Mouse (Mus musculus) telencephalon, adult 2 months (tissue): ENCODE measurements around the gene Lpcat3.

Experiments
- DNase-seq: peaks from one replicate; pipeline ENCODE4 v3.0.0-alpha.2; 2011; ENCODE audit warnings: low read depth, low spot score

The Lpcat3 gene

GRCm38 (mm10) chr6:124703789-124704188 is 41.0 kb downstream of the Lpcat3 start:
- DNase-seq: no peak

GRCm38 (mm10) chr6:124704417-124704816 is 41.6 kb downstream of the Lpcat3 start:
- DNase-seq: no peak

GRCm38 (mm10) chr6:124706061-124706627 is 43.3 kb downstream of the Lpcat3 start:
- no peak for DNase-seq

GRCm38 (mm10) chr6:124708289-124708889 is 45.6 kb downstream of the Lpcat3 start:
- no peak for DNase-seq

GRCm38 (mm10) chr6:124711824-124712782 is 49.3 kb downstream of the Lpcat3 start, which contains the start of the genes Emg1 and Phb2:
Gene Emg1 (minus strand): TSS chr6:124712178.
Gene Phb2 (plus strand): TSS chr6:124712336.
- peak; percentile 98 for DNase-seq

GRCm38 (mm10) chr6:124712918-124713317 is 50.1 kb downstream of the Lpcat3 start:
- DNase-seq: no peak

GRCm38 (mm10) chr6:124716864-124717490 is 54.1 kb downstream of the Lpcat3 start:
- no peak for DNase-seq

GRCm38 (mm10) chr6:124717968-124718367 is 55.1 kb downstream of the Lpcat3 start:
- DNase-seq: no peak

GRCm38 (mm10) chr6:124718703-124719102 is 55.9 kb downstream of the Lpcat3 start:
- DNase-seq: no peak

GRCm38 (mm10) chr6:124719354-124719978 is 56.6 kb downstream of the Lpcat3 start:
- no peak for DNase-seq

- DNase-seq: no peak
Measured at GRCm38 (mm10) chr6:124720904-124721303, 58.1 kb downstream of the Lpcat3 start.

- no peak for DNase-seq
Measured at GRCm38 (mm10) chr6:124722876-124723473, 60.1 kb downstream of the Lpcat3 start.

GRCm38 (mm10) chr6:124723541-124723940 is 60.7 kb downstream of the Lpcat3 start:
- DNase-seq: no peak

- DNase-seq: no peak
Measured at GRCm38 (mm10) chr6:124724472-124724871, 61.6 kb downstream of the Lpcat3 start.

GRCm38 (mm10) chr6:124728621-124729020 is 65.8 kb downstream of the Lpcat3 start:
- no peak for DNase-seq

- no peak for DNase-seq
Measured at GRCm38 (mm10) chr6:124729850-124730705, 67.3 kb downstream of the Lpcat3 start.

GRCm38 (mm10) chr6:124731038-124731437 is 68.2 kb downstream of the Lpcat3 start:
- DNase-seq: no peak

- no peak for DNase-seq
Measured at GRCm38 (mm10) chr6:124732476-124733370, 69.9 kb downstream of the Lpcat3 start.

GRCm38 (mm10) chr6:124734417-124734816 is 71.6 kb downstream of the Lpcat3 start:
- DNase-seq: no peak
